Mouse (Mus musculus) heart, embryonic 11.5 days (tissue): ENCODE results near the gene Slc13a2. TPM values are rescaled to one million over a fixed set of nuclear protein-coding genes. Genes with fewer than 3 reads are reported as not detected.

Experiments used
- ATAC-seq: fragments of 200-750 bp; cut with Nextera tagmentation; replicated peaks from 2 replicates; pipeline ENCODE4 v1.8.0; 2017; ENCODE audit warnings: moderate library complexity; ENCODE audit not compliant: insufficient number of reproducible peaks, low FRiP score, low TSS enrichment
- H3K27ac ChIP-seq: fragments of 300-500 bp; sonication (generic); 2 replicates; pipeline ENCODE4 v1.5.1; 2014; ENCODE audit warnings: mild to moderate bottlenecking, low read depth, low read length
- H3K27me3 ChIP-seq: fragments of 300-500 bp; sonication (generic); 2 replicates; pipeline ENCODE4 v1.6.1; 2014; ENCODE audit warnings: mild to moderate bottlenecking, low read length, mixed read lengths; ENCODE audit not compliant: control insufficient read depth, insufficient read depth
- H3K36me3 ChIP-seq: fragments of 300-500 bp; sonication (generic); 2 replicates; pipeline ENCODE4 v1.6.1; 2014; ENCODE audit warnings: mild to moderate bottlenecking, low read length, moderate library complexity, mixed read lengths; ENCODE audit not compliant: control insufficient read depth, insufficient read depth
- H3K4me1 ChIP-seq: fragments of 300-500 bp; sonication (generic); 2 replicates; pipeline ENCODE4 v1.6.1; 2014; ENCODE audit warnings: low read length; ENCODE audit not compliant: control insufficient read depth, insufficient read depth
- H3K4me2 ChIP-seq: fragments of 300-500 bp; sonication (generic); 2 replicates; pipeline ENCODE4 v1.6.1; 2014; ENCODE audit warnings: mild to moderate bottlenecking, moderate library complexity
- H3K4me3 ChIP-seq: fragments of 300-500 bp; sonication (generic); 2 replicates; pipeline ENCODE4 v1.5.1; 2014; ENCODE audit warnings: low read depth, low read length
- H3K9ac ChIP-seq: fragments of 300-500 bp; sonication (generic); 2 replicates; pipeline ENCODE4 v1.6.1; 2014; ENCODE audit warnings: mild to moderate bottlenecking, low read depth, low read length, moderate library complexity
- H3K9me3 ChIP-seq: fragments of 300-500 bp; sonication (generic); replicated peaks from 2 replicates; pipeline ENCODE4 v1.6.1; 2016; ENCODE audit warnings: low read length; ENCODE audit not compliant: control insufficient read depth
- WGBS: fragments of 180-500 bp; shearing (Covaris S2); extraction: QIAGEN DNeasy Blood & Tissue Kit; methylation state at CpG from one replicate; pipeline ENCODE4 v1.1.7; 2014; ENCODE audit not compliant: insufficient replicate concordance; 5-methylcytosine and 5-hydroxymethylcytosine counted together
- polyA plus RNA-seq: library from polyadenylated mRNA; unstranded; fragments of >200 nt; fragmentation: Nextera tagmentation; extraction: Ambion mirVana; gene quantifications from 2 replicates; pipeline ENCODE4 v1.2.1, GENCODE M21; 2014

The Slc13a2 gene
- polyA plus RNA-seq, 1 experiment from 2014 or later = not detected

- no peak overlapping the region for H3K27ac ChIP-seq
- H3K9ac ChIP-seq = no peak overlapping the region
- H3K36me3 ChIP-seq = no peaks in the 10 kb centered on the region
- H3K4me1 ChIP-seq = no peaks in the 10 kb centered on the region
- no peak overlapping the region for H3K4me3 ChIP-seq
- H3K4me2 ChIP-seq = no peak overlapping the region
- 55% methylated on average over 2 of the region's 2 CpGs for WGBS
- no peak for ATAC-seq
- H3K27me3 ChIP-seq = peaks cover 5% of the 10 kb centered on the region; the same call in 1 of the 2 replicates
- H3K9me3 ChIP-seq = no peaks in the 10 kb centered on the region
These were observed 61.3 kb downstream of the Slc13a2 start for GRCm38 (mm10) chr11:78360789-78361131.

GRCm38 (mm10) chr11:78360125-78360788 lies 61.8 kb downstream of the Slc13a2 start:
- H3K36me3 ChIP-seq = no peaks in the 10 kb centered on the region
- ATAC-seq = 0 out of 2 replicates have a peak, but pooled peaks have one; percentile 28
- no peak overlapping the region for H3K9ac ChIP-seq
- peak overlapping the region; percentile 62 for H3K4me2 ChIP-seq
- peak overlapping the region; percentile 37 for H3K4me3 ChIP-seq
- no peaks in the 10 kb centered on the region for H3K4me1 ChIP-seq
- WGBS = 7% methylated on average over 13 of the region's 13 CpGs
- no peak overlapping the region for H3K27ac ChIP-seq
- H3K27me3 ChIP-seq = peaks cover 5% of the 10 kb centered on the region; the same call in 1 of the 2 replicates
- H3K9me3 ChIP-seq = no peaks in the 10 kb centered on the region

GRCm38 (mm10) chr11:78358330-78359007 lies 63.5 kb downstream of the Slc13a2 start:
- Histone ChIP-seq H3K27ac (no peak overlapping the region), H3K9me3 (no peaks in the 10 kb centered on the region), H3K4me2 (no peak overlapping the region), H3K27me3 (peaks cover 5% of the 10 kb centered on the region; the same call in 1 of the 2 replicates), H3K36me3 (no peaks in the 10 kb centered on the region), H3K9ac (no peak overlapping the region), H3K4me1 (no peaks in the 10 kb centered on the region), H3K4me3 (no peak overlapping the region)
- 12% methylated on average over 22 of the region's 22 CpGs for whole genome bisulfite sequencing
- no peak for ATAC-seq

- H3K27me3 ChIP-seq = peaks cover 5% of the 10 kb centered on the region; the same call in 1 of the 2 replicates
- H3K4me2 ChIP-seq = no peak overlapping the region
- H3K27ac ChIP-seq = no peak overlapping the region
- no peaks in the 10 kb centered on the region for H3K9me3 ChIP-seq
- WGBS = 31% methylated on average over 4 of the region's 4 CpGs
- H3K9ac ChIP-seq = no peak overlapping the region
- no peaks in the 10 kb centered on the region for H3K4me1 ChIP-seq
- ATAC-seq = no peak
- H3K36me3 ChIP-seq = no peaks in the 10 kb centered on the region
- H3K4me3 ChIP-seq = no peak overlapping the region
These were observed 66.4 kb downstream of the Slc13a2 start for GRCm38 (mm10) chr11:78355471-78356238.

GRCm38 (mm10) chr11:78354905-78355304 lies 67.1 kb downstream of the Slc13a2 start:
- H3K4me1 ChIP-seq = peaks cover 2% of the 10 kb centered on the region; the same call in 1 of the 2 replicates
- no peak for ATAC-seq
- peaks cover 5% of the 10 kb centered on the region; the same call in 1 of the 2 replicates for H3K27me3 ChIP-seq
- no peak overlapping the region for H3K27ac ChIP-seq
- H3K9me3 ChIP-seq = no peaks in the 10 kb centered on the region
- H3K4me2 ChIP-seq = no peak overlapping the region
- no peak overlapping the region for H3K9ac ChIP-seq
- H3K4me3 ChIP-seq = no peak overlapping the region
- 59% methylated on average over 6 of the region's 6 CpGs for WGBS
- H3K36me3 ChIP-seq = no peaks in the 10 kb centered on the region

GRCm38 (mm10) chr11:78353081-78353480 lies 68.9 kb downstream of the Slc13a2 start:
- H3K36me3 ChIP-seq = peaks cover 3% of the 10 kb centered on the region; the same call in 1 of the 2 replicates
- no peak overlapping the region for H3K4me2 ChIP-seq
- H3K27me3 ChIP-seq = no peaks in the 10 kb centered on the region; the same call in 1 of the 2 replicates
- H3K9ac ChIP-seq = no peak overlapping the region
- no peak overlapping the region for H3K27ac ChIP-seq
- peaks cover 9% of the 10 kb centered on the region for H3K4me1 ChIP-seq
- H3K9me3 ChIP-seq = no peaks in the 10 kb centered on the region
- no peak overlapping the region for H3K4me3 ChIP-seq
- 65% methylated on average over 1 of the region's 1 CpGs for WGBS
- ATAC-seq = no peak

GRCm38 (mm10) chr11:78349441-78350358 lies 72.3 kb downstream of the Slc13a2 start:
- no peaks in the 10 kb centered on the region for H3K27me3 ChIP-seq
- no peaks in the 10 kb centered on the region for H3K9me3 ChIP-seq
- H3K4me2 ChIP-seq = no peak overlapping the region
- H3K27ac ChIP-seq = no peak overlapping the region
- H3K36me3 ChIP-seq = peaks cover 4% of the 10 kb centered on the region; the same call in 1 of the 2 replicates
- 80% methylated on average over 4 of the region's 4 CpGs for WGBS
- peaks cover 28% of the 10 kb centered on the region for H3K4me1 ChIP-seq
- ATAC-seq = no peak
- H3K9ac ChIP-seq = no peak overlapping the region
- H3K4me3 ChIP-seq = no peak overlapping the region

- ATAC-seq = no peak
- Histone ChIP-seq H3K4me3 (no peak overlapping the region), H3K27me3 (no peaks in the 10 kb centered on the region), H3K9me3 (no peaks in the 10 kb centered on the region), H3K36me3 (peaks cover 4% of the 10 kb centered on the region; the same call in 1 of the 2 replicates), H3K4me2 (no peak overlapping the region), H3K27ac (no peak overlapping the region), H3K4me1 (peaks cover 34% of the 10 kb centered on the region), H3K9ac (no peak overlapping the region)
- 67% methylated on average over 7 of the region's 7 CpGs for WGBS
These were observed 73.5 kb downstream of the Slc13a2 start for GRCm38 (mm10) chr11:78348474-78348873.
